Mouse (Mus musculus): ENCODE data around the gene Alkbh2. TPM values are rescaled to one million over a fixed set of nuclear protein-coding genes. Genes with fewer than 3 reads are reported as not detected.

Gene Alkbh2
- 26.0 and 27.6 TPM in 2 replicates for polyA plus RNA-seq (2012)

DNA sequence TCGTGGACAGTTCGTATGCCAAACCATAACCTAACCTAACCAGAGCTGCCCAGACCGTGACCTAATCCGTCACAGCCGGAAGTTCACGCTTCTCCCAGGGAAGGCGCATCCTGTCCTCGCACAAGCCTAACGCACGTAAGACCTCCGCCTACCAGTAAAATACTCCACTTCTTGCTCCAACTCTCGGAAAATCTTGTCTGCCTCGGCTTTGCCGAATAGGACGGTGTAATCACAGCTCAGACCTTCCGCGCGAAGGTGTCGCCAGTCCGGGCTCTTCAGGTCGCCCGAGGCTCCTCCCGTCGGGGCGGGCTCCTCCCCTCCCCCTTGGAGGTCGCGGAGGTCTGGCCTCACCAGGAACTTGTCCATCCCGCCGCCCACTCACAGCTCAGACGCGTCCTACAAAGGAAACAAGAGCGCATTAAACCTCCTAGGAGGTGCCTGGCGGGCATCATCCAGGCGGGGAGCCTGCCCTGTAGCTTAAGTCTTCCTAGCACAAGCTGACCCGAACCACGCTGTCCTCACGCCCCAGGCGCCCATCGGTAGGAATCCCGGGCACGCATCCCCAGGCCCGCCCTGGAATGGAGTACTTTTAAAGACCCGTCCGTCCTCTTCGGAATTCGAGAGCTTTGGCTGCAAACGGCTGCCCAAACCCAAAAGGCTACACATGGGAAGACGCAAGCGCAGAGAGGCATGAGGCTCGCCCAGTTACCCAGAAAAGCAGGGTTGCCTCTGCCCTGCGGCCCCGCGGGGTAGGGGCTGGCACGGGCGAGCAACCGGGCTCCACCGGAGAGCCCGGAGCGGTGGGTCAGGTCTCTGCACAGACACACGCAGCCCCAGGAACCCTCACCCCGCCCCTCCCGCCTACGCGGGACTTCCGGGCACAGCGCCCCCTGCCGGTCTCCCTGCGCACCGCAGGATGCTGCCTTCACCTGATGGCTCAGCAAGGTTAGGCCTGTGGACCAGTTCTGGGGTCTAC lies at the start of gene Alkbh2:
Gene Alkbh2 (minus strand): TSS at position 845 of the 976 bp plus-strand sequence.

DNA sequence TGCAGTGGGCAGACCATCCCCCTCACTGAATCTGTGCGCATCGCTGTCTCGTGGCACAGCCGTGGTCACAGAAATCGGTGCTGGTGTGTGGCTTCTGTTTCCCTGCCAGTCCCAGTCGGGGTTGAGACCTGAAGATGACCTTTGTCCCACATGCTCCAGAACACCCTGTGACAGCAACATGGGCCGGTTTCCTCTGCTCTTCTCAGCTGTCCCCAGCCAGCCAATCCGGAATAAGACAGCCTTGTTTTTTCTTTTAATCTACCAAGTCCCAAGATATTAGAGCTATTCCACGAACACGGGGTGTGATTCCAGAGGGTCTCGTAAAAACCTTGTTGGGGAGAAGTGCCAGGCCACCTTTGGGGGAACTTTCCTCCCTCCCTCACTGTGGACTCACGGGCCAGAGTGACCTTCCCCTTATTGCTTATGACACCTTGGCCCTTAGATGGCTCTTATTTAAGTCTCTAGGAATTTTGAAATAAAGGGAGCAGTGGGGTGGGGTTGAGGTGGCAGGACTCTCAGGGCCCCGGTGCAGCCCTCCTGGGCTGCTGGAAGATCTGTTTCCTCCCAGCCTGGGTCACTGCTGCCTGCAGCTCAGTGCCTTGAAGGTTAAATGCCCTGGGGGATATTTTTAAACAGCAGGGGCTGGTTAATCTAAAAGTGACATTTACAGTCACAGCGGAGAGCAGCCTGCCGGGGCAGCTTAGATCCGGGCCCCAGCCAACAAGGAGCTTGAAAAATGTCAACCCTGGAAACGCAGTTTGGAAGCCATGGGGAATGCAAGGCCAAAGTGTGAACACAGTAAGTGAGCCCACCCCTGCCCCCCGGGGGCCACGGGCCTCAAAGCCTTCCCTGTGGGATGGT lies 18.2 kb upstream of the Alkbh2 start, which contains the start of gene Acacb:
Gene Acacb (plus strand): TSS at position 508 of the 861 bp plus-strand sequence.

DNA sequence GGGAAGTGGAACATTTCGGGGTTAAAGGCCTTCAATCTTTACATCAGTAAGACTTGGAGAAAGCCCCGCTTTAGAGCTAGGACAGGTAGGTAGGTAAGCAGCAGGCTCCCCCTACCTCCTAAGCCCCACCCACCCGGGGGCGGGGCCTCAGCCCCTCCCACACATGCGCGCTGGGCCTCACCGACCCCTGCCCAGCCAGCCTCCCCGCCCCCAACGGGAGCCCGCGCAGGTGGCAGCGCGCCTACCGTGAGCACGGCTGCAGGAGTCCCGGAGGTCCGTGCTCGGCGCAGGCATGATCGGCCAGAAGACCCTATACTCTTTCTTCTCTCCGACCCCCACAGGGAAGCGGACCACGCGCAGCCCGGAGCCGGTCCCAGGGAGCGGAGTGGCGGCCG lies 2.2 kb upstream of the Alkbh2 start, which contains the start of gene Ung:
Gene Ung (plus strand): TSS at position 176 of the 395 bp plus-strand sequence.

DNA sequence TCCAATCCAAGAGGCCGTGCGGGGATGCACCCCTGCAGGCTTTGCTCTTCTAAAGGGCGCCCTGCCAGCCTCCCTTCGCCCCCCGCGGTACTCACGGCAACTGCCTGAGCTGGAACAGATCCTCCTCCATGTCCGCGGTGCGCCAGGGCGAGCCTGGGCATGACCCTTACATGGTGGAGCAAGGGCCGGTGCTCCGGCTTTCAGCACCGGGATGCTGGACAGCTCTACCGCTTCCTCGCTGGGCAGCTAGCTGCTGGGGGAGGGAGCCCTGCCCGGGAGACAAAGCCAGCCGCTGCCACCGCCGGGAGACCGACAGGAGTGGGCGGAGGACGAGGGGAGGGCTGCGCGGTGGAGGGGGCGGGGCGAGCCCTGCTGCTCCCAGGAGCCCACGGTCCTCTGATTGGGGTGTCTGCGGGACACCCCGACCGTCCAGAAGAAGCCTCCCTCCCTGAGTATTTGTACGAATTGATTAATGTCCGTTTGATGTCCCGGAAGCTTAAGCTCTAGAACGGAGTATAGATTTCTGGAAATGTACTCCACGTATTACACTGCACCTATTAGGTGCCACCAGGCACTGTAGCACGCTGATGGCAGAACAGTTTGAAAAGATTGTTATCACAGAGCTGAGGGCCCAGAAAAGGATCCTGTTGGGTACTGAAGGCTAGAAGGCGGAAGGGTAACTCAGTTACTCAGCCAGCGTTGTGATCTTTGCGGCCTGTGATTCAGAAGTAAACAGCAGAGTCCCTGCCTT lies 36.8 kb downstream of the Alkbh2 start, which contains the start of gene Svop:
Gene Svop (minus strand): TSS at position 514 of the 751 bp plus-strand sequence.

Other genes with a start within 250 kb of the Alkbh2 start
- 39.9 and 42.0 TPM in 2 replicates for gene Coro1c, start 219.5 kb downstream of the Alkbh2 start, polyA plus RNA-seq (2012)
- 10.6 and 13.3 TPM in 2 replicates for gene Ssh1, start 134.3 kb downstream of the Alkbh2 start, polyA plus RNA-seq (2012)
- gene Dao, start 124.5 kb downstream of the Alkbh2 start, polyA plus RNA-seq (2012), result not detected in 2 replicates
- gene Usp30, start 62.8 kb downstream of the Alkbh2 start, polyA plus RNA-seq (2012), result 7.3 and 8.9 TPM in 2 replicates
- not detected in 2 replicates for gene Svop, start 36.6 kb downstream of the Alkbh2 start, polyA plus RNA-seq (2012)
- 79.8 and 88.8 TPM in 2 replicates for gene Ung, start 2.2 kb upstream of the Alkbh2 start, polyA plus RNA-seq (2012)
- 1.2 and 1.5 TPM in 2 replicates for gene Acacb, start 18.3 kb upstream of the Alkbh2 start, polyA plus RNA-seq (2012)
- 0.17 TPM in 2 replicates for gene Foxn4, start 145.6 kb upstream of the Alkbh2 start, polyA plus RNA-seq (2012)
- 0.17 and 0.41 TPM in 2 replicates for gene Myo1h, start 160.9 kb upstream of the Alkbh2 start, polyA plus RNA-seq (2012)

All from megakaryocyte-erythroid progenitor cell, adult 5 weeks (primary cell).